Mouse (Mus musculus) adrenal gland (tissue): ENCODE data around the gene Atp13a5.

Source experiments
- intact Hi-C: fragments of 180-260 bp; cut with DNase I; formaldehyde crosslinking; loops from one replicate; pipeline ENCODE4 v1.15.1; 2025

Gene Atp13a5

GRCm38 (mm10) chr16:29205581-29205980 lies 173.0 kb downstream of the Atp13a5 start:
- intact Hi-C loops = no loop called here

- intact Hi-C loops = no loop called here
These were observed 173.7 kb downstream of the Atp13a5 start for GRCm38 (mm10) chr16:29204875-29205274.

- intact Hi-C loops = no loop called here
These were observed 177.4 kb downstream of the Atp13a5 start for GRCm38 (mm10) chr16:29201146-29201545.

GRCm38 (mm10) chr16:29198461-29198860 lies 180.1 kb downstream of the Atp13a5 start:
- intact Hi-C loops = no loop called here

GRCm38 (mm10) chr16:29195156-29195555 lies 183.4 kb downstream of the Atp13a5 start:
- intact Hi-C loops = no loop called here

GRCm38 (mm10) chr16:29193981-29194380 lies 184.6 kb downstream of the Atp13a5 start:
- intact Hi-C loops = no loop called here

- intact Hi-C loops = no loop called here
These were observed 185.6 kb downstream of the Atp13a5 start for GRCm38 (mm10) chr16:29192911-29193310.
